In the genomic region with DNA sequence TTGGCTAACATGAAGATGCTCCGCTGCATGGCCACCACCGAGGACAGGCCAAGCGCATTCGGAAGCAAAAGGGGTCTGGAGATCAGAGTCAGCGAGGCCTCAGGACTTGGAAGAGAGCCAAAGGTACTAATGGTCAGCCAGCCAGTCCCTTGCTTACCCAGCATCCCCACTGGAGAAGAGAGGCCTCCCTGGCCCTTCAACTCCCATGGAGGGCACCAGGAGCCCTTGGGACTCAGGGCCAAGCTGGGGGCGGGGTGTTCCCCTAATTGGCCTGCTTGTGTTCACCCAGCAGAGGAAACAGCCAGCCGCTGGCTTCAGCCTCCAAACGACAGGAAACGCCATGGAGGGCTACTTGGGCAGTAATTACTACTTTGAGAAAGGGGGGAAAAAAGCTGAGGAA, we compare ENCODE assay signal across 14 mouse cellular contexts. TPM values are rescaled to one million over a fixed set of nuclear protein-coding genes. Genes with fewer than 3 reads are reported as not detected.
DNase-seq lines count a peak whose midpoint lies in the region; ATAC-seq lines count a peak whose summit lies in the region.
"Had no signal": no experiment of that assay in that cellular context is flagged by ENCODE, and none has a peak within 500 bp of the region (broad histone marks: within the 10 kb centered on the region; RNA-seq: fewer than 3 reads in every experiment).

No protein-coding gene starts in this region.

- H3K27ac ChIP-seq in heart, embryonic 11.5 days (ENCODE audit: low read depth, low read length), result no peak overlapping the region
- no peak overlapping the region for H3K27ac ChIP-seq in midbrain, embryonic 15.5 days
- H3K27ac ChIP-seq: macrophage; stomach, embryonic 15.5 days had no signal

- 45% methylated on average over 9 of the region's 9 CpGs for WGBS in heart, embryonic 11.5 days (ENCODE audit: insufficient replicate concordance)
- 55% methylated on average over 9 of the region's 9 CpGs for WGBS in midbrain, embryonic 15.5 days

- 0 out of 2 replicates have a peak, but pooled peaks have one; percentile 28 for ATAC-seq in heart, embryonic 11.5 days (replicated peaks; ENCODE audit: insufficient number of reproducible peaks, low FRiP score, low TSS enrichment)
- no peak for ATAC-seq in frontal cortex, adult (ENCODE audit: low TSS enrichment)
- no peak for ATAC-seq in midbrain, embryonic 15.5 days (replicated peaks)
- ATAC-seq: activated CD4-positive, CD25-positive, alpha-beta regulatory T cell, adult 4 months; forebrain, postnatal 0 days had no signal

- no peaks in the 10 kb centered on the region for H3K36me3 ChIP-seq in heart, embryonic 11.5 days (ENCODE audit: control insufficient read depth, insufficient read depth, low read length)
- H3K36me3 ChIP-seq in midbrain, embryonic 15.5 days (replicated peaks), result no peaks in the 10 kb centered on the region
- H3K36me3 ChIP-seq: stomach, embryonic 15.5 days had no signal

- peaks cover 30% of the 10 kb centered on the region for H3K4me1 ChIP-seq in heart, embryonic 11.5 days (ENCODE audit: control insufficient read depth, insufficient read depth, low read length)
- H3K4me1 ChIP-seq in midbrain, embryonic 15.5 days, result no peaks in the 10 kb centered on the region; the same call in 1 of the 2 replicates

- H3K4me3 ChIP-seq in heart, embryonic 11.5 days (ENCODE audit: low read depth, low read length), result no peak overlapping the region
- no peak overlapping the region for H3K4me3 ChIP-seq in midbrain, embryonic 15.5 days
- H3K4me3 ChIP-seq: stomach, embryonic 15.5 days had no signal

- H3K4me2 ChIP-seq in heart, embryonic 11.5 days, result no peak overlapping the region
- H3K4me2 ChIP-seq in midbrain, embryonic 15.5 days, result no peak overlapping the region
- H3K4me2 ChIP-seq: stomach, embryonic 15.5 days had no signal

- H3K9me3 ChIP-seq in heart, embryonic 11.5 days (replicated peaks; ENCODE audit: control insufficient read depth, low read length), result no peaks in the 10 kb centered on the region
- no peaks in the 10 kb centered on the region for H3K9me3 ChIP-seq in midbrain, embryonic 15.5 days
- H3K9me3 ChIP-seq: stomach, embryonic 15.5 days had no signal

- no peak overlapping the region for H3K9ac ChIP-seq in heart, embryonic 11.5 days (ENCODE audit: low read depth, low read length)
- H3K9ac ChIP-seq in midbrain, embryonic 15.5 days, result no peak overlapping the region
- H3K9ac ChIP-seq: forebrain, postnatal 0 days; stomach, embryonic 15.5 days had no signal

- no peak for DNase-seq in heart, adult 8-10 months (ENCODE audit: low spot score)
- peak; percentile 12 for DNase-seq in right cerebral cortex, adult 18-20 months
- DNase-seq in right cerebral cortex, postnatal 36 days (ENCODE audit: low spot score in 2 of 2), result no peak
- DNase-seq in lung, postnatal 14 days, result peak; percentile 24
- DNase-seq in thymus, postnatal 4 days, result peak; percentile 56
- DNase-seq: cerebellum, adult 9-10 months; forebrain, postnatal 0 days had no signal

- H3K27me3 ChIP-seq in heart, embryonic 11.5 days (ENCODE audit: control insufficient read depth, insufficient read depth, low read length), result no peaks in the 10 kb centered on the region; the same call in 1 of the 2 replicates
- H3K27me3 ChIP-seq in midbrain, embryonic 15.5 days (replicated peaks), result no peaks in the 10 kb centered on the region
- H3K27me3 ChIP-seq: stomach, embryonic 15.5 days had no signal

RNA-seq across cellular contexts. Expression of a gene that starts 5.1 kb away (rescaled TPM):
- polyA plus RNA-seq in heart, embryonic 11.5 days (2014; fragmentation: Nextera tagmentation; extraction: Ambion mirVana), result 32.3 and 33.3 TPM in 2 replicates
- total RNA-seq in heart, adult 8-10 months (2022), result 10 to 100 TPM in 2 of 4 experiments, 1 to 10 TPM in 2; 6.6 to 13.3 (median 10.3) TPM
- polyA plus RNA-seq in midbrain, embryonic 15.5 days (2015; fragmentation: Nextera tagmentation; extraction: Ambion mirVana), result not detected in 2 replicates
- total RNA-seq: forebrain, postnatal 0 days had no signal
- polyA plus RNA-seq: activated CD4-positive, CD25-positive, alpha-beta regulatory T cell, adult 4 months; neural tube, embryonic 14.5 days had no signal

RNA-seq across cellular contexts. Expression of a gene that starts 38.0 kb away (rescaled TPM):
- 5.3 and 5.4 TPM in 2 replicates for polyA plus RNA-seq in heart, embryonic 11.5 days (2014; fragmentation: Nextera tagmentation; extraction: Ambion mirVana)
- total RNA-seq in heart, adult 8-10 months (2022), result 10 to 100 TPM in 3 of 4 experiments, 1 to 10 TPM in 1; 9.2 to 12.0 (median 10.9) TPM
- 6.5 TPM in 2 replicates for polyA plus RNA-seq in midbrain, embryonic 15.5 days (2015; fragmentation: Nextera tagmentation; extraction: Ambion mirVana)
- polyA plus RNA-seq: activated CD4-positive, CD25-positive, alpha-beta regulatory T cell, adult 4 months had no signal

Comparison
In these comparisons a context has a peak if more than half of its experiments do, and no peak if none do; other contexts are left out.
1. DNase-seq: peak in right cerebral cortex, adult 18-20 months (single experiment), lung, postnatal 14 days (single experiment) and thymus, postnatal 4 days (single experiment); none in heart, adult 8-10 months (single experiment) and right cerebral cortex, postnatal 36 days (0 of 2).
2. RNA of a gene that starts 5.1 kb away (polyA plus RNA-seq): 32.3 to 33.3 TPM in heart, embryonic 11.5 days; not detected in midbrain, embryonic 15.5 days; every median in the first group is over 10 times any median in the second.